ENCODE assay signal across 20 mouse cellular contexts in the genomic region with DNA sequence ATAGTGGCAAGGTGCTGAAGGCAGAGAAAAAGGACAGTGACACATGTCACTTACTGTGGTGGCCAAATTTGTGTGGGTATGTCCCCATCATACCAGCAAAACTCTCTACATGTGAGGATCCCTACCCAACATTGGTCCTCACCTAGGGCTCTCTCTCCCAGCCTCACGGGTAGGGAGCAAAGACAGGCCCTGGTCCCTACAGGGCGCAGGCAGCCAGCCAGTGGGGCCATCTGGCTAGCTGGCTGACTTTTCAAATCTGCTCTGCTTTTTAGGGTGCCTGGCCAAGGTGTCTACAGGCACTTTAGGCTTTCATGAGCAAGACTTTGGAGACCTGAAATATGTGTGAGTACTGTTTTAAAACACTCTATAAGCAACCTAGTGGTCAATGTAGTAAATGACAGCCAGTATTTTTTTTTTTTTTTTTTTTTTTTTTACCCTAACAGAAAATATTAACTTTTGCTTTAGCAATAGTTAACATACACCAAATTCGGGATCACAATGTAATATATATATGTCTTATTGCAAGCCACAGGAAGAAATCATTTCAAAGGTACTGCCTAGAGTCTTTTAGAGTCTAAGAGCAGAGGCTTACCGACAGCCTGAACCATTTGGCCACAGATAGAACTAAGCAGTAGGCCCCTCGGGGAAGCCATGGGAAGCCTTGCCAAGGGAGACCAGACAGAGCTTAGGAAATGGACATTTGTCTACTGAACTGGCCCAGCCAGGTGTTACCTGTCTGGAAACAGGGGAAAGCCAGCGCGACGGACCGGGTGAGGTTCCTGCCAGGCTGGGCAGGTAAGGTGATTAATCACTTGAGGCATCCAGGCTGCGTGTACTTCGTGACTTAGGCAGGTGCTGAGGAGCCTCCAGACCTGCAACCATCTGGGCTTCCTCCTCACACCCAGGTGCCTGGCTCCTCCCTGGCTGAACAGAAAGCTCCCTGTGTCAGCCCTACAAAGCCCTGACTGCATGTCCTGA. TPM values are rescaled to one million over a fixed set of nuclear protein-coding genes. Genes with fewer than 3 reads are reported as not detected.
DNase-seq lines count a peak whose midpoint lies in the region; ATAC-seq and TF ChIP-seq lines count a peak whose summit lies in the region.
"Had no signal": no experiment of that assay in that cellular context is flagged by ENCODE, and none has a peak within 500 bp of the region (broad histone marks: within the 10 kb centered on the region; RNA-seq: fewer than 3 reads in every experiment).

No protein-coding gene starts in this region.

- H3K36me3 ChIP-seq in liver, adult 2 months (ENCODE audit: control insufficient read depth, insufficient read depth, low read length) = peaks cover 45% of the 10 kb centered on the region
- peaks cover 3% of the 10 kb centered on the region; the same call in 1 of the 2 replicates for H3K36me3 ChIP-seq in liver, embryonic 11.5 days (ENCODE audit: control insufficient read depth, insufficient read depth, low read length)
- peaks cover 9% of the 10 kb centered on the region; the same call in 1 of the 2 replicates for H3K36me3 ChIP-seq in stomach, postnatal 0 days (ENCODE audit: control insufficient read depth, insufficient read depth, low read length)

- no peak for TF ChIP-seq EP300 in stomach, postnatal 0 days (optimal IDR thresholded peaks at IDR 0.05)

- TF ChIP-seq POLR2A in liver, adult 2 months (IDR thresholded peaks at IDR 0.05; ENCODE audit: extremely low read depth, insufficient read depth, low read length) = no peak
- TF ChIP-seq POLR2A in cerebellum, adult 2 months (IDR thresholded peaks at IDR 0.05; ENCODE audit: borderline replicate concordance, insufficient read depth, low read length) = no peak

- no peak for TF ChIP-seq CTCF in liver, adult 2 months (IDR thresholded peaks at IDR 0.05; ENCODE audit: low read depth, low read length)
- TF ChIP-seq CTCF in cerebellum, adult 2 months (IDR thresholded peaks at IDR 0.05; ENCODE audit: borderline replicate concordance, insufficient read depth, low read depth, low read length) = no peak
- 0 out of 2 replicates have a peak, but pooled peaks have one; percentile 11 for TF ChIP-seq CTCF in stomach, postnatal 0 days (IDR thresholded peaks at IDR 0.05; ENCODE audit: low read depth)

- DNase-seq in liver, adult 2 months (ENCODE audit: extremely low read depth, low read depth, low spot score) = no peak
- DNase-seq in liver, embryonic 11.5 days (ENCODE audit: low spot score) = no peak
- peak; percentile 86 to 89 for DNase-seq in cerebellum, adult 2 months
- DNase-seq in cerebellum, postnatal 36 days = peak; percentile 83
- peak; percentile 55 for DNase-seq in stomach, postnatal 0 days (ENCODE audit: low spot score)
- DNase-seq in frontal cortex, postnatal 10 days (ENCODE audit: low spot score in 2 of 2) = no peak
- DNase-seq in gastrocnemius, postnatal 10 days = no peak
- DNase-seq: lung, adult 2 months had no signal

- no peak overlapping the region for H3K27ac ChIP-seq in liver, adult 2 months (replicated peaks; ENCODE audit: insufficient read depth, low read depth, low read length)
- H3K27ac ChIP-seq in liver, embryonic 11.5 days (ENCODE audit: low read depth, low read length) = no peak overlapping the region
- peak overlapping the region; percentile 54; the same call in 1 of the 2 replicates for H3K27ac ChIP-seq in cerebellum, adult 2 months (ENCODE audit: insufficient read depth, low read length)
- 0 out of 2 replicates have a peak overlapping the region, but pooled peaks have one; percentile 4 for H3K27ac ChIP-seq in stomach, postnatal 0 days (replicated peaks)
- H3K27ac ChIP-seq: heart, embryonic 15.5 days; neural tube, embryonic 13.5 days had no signal

- no peaks in the 10 kb centered on the region for H3K9me3 ChIP-seq in liver, embryonic 11.5 days (ENCODE audit: control insufficient read depth, low read length)
- no peaks in the 10 kb centered on the region for H3K9me3 ChIP-seq in stomach, postnatal 0 days (ENCODE audit: control insufficient read depth, low read length)
- H3K9me3 ChIP-seq: heart, embryonic 15.5 days; neural tube, embryonic 13.5 days had no signal

- ATAC-seq in liver, embryonic 11.5 days (replicated peaks; ENCODE audit: low FRiP score) = no peak
- ATAC-seq in stomach, postnatal 0 days (ENCODE audit: low FRiP score, low TSS enrichment) = peak; percentile 65
- ATAC-seq: forebrain, embryonic 16.5 days; midbrain, embryonic 16.5 days; Patski had no signal

- H3K4me3 ChIP-seq in liver, adult 2 months (ENCODE audit: insufficient read depth, low read depth, low read length) = no peak overlapping the region
- H3K4me3 ChIP-seq in liver, embryonic 11.5 days (ENCODE audit: low read depth, low read length) = no peak overlapping the region
- H3K4me3 ChIP-seq in cerebellum, adult 2 months (replicated peaks; ENCODE audit: insufficient read depth, low read depth, low read length) = no peak overlapping the region
- no peak overlapping the region for H3K4me3 ChIP-seq in stomach, postnatal 0 days (ENCODE audit: low read depth, low read length)
- H3K4me3 ChIP-seq: heart, embryonic 15.5 days; neural tube, embryonic 13.5 days had no signal

- no peak overlapping the region for H3K4me2 ChIP-seq in liver, embryonic 11.5 days
- no peak overlapping the region for H3K4me2 ChIP-seq in stomach, postnatal 0 days (replicated peaks; ENCODE audit: low read depth)
- H3K4me2 ChIP-seq: heart, embryonic 15.5 days; neural tube, embryonic 13.5 days had no signal

- H3K27me3 ChIP-seq in liver, adult 2 months (ENCODE audit: control insufficient read depth, insufficient read depth, low read length) = no peaks in the 10 kb centered on the region
- no peaks in the 10 kb centered on the region for H3K27me3 ChIP-seq in liver, embryonic 11.5 days (replicated peaks; ENCODE audit: control insufficient read depth, insufficient read depth, low read length)
- no peaks in the 10 kb centered on the region for H3K27me3 ChIP-seq in cerebellum, adult 2 months (ENCODE audit: control insufficient read depth, insufficient read depth, low read length)
- H3K27me3 ChIP-seq in stomach, postnatal 0 days (ENCODE audit: control insufficient read depth, insufficient read depth, low read length) = no peaks in the 10 kb centered on the region
- H3K27me3 ChIP-seq: heart, embryonic 15.5 days; neural tube, embryonic 13.5 days; Patski had no signal

- H3K79me2 ChIP-seq in liver, adult 2 months (ENCODE audit: control insufficient read depth, insufficient read depth, low read length) = peaks cover 31% of the 10 kb centered on the region; the same call in 1 of the 2 replicates

- 0 out of 2 replicates have a peak overlapping the region, but pooled peaks have one; percentile 15 for H3K9ac ChIP-seq in liver, adult 2 months (ENCODE audit: low read depth, low read length)
- H3K9ac ChIP-seq in liver, embryonic 11.5 days (ENCODE audit: low read depth, low read length) = no peak overlapping the region
- no peak overlapping the region for H3K9ac ChIP-seq in stomach, postnatal 0 days (ENCODE audit: low read length)
- H3K9ac ChIP-seq: heart, embryonic 15.5 days; neural tube, embryonic 13.5 days had no signal

- WGBS in liver, adult 2 months = 84% methylated on average over 11 of the region's 11 CpGs
- WGBS in liver, embryonic 11.5 days = 85% methylated on average over 11 of the region's 11 CpGs
- 19% methylated on average over 11 of the region's 11 CpGs for WGBS in cerebellum, adult 2 months
- 69% methylated on average over 11 of the region's 11 CpGs for WGBS in stomach, postnatal 0 days

- peaks cover 48% of the 10 kb centered on the region for H3K4me1 ChIP-seq in liver, adult 2 months (ENCODE audit: control insufficient read depth, insufficient read depth, low read length)
- peaks cover 5% of the 10 kb centered on the region; the same call in 1 of the 2 replicates for H3K4me1 ChIP-seq in liver, embryonic 11.5 days (replicated peaks; ENCODE audit: control insufficient read depth, insufficient read depth, low read length)
- peaks cover 25% of the 10 kb centered on the region for H3K4me1 ChIP-seq in cerebellum, adult 2 months (ENCODE audit: control insufficient read depth, insufficient read depth, low read length)
- no peaks in the 10 kb centered on the region for H3K4me1 ChIP-seq in stomach, postnatal 0 days (replicated peaks; ENCODE audit: control insufficient read depth, insufficient read depth)
- H3K4me1 ChIP-seq: neural tube, embryonic 13.5 days had no signal

RNA-seq across cellular contexts. Expression of gene Qsox1, which starts 11.4 kb away (rescaled TPM):
- 221 and 249 TPM in 2 replicates for total RNA-seq in liver, adult 2 months (2014; rRNA removed)
- polyA plus RNA-seq in liver, adult 2 months (2012; rRNA removed) = 475 and 543 TPM in 2 replicates
- 22.4 and 26.3 TPM in 2 replicates for polyA plus RNA-seq in liver, embryonic 11.5 days (2014; fragmentation: Nextera tagmentation; extraction: Ambion mirVana)
- 28.4 and 29.0 TPM in 2 replicates for polyA plus RNA-seq in cerebellum, adult 2 months (2012; rRNA removed)
- 95.7 and 98.0 TPM in 2 replicates for polyA plus RNA-seq in stomach, postnatal 0 days (2015; fragmentation: Nextera tagmentation; extraction: Ambion mirVana)
- 10 to 100 TPM; 36.0 to 49.4 TPM for total RNA-seq in gastrocnemius, postnatal 10 days (2021)

RNA-seq across cellular contexts. Expression of gene Lhx4, which starts 49.8 kb away (rescaled TPM):
- not detected in 2 replicates for total RNA-seq in liver, adult 2 months (2014; rRNA removed)
- polyA plus RNA-seq in liver, adult 2 months (2012; rRNA removed) = not detected in 2 replicates
- not detected in 2 replicates for polyA plus RNA-seq in liver, embryonic 11.5 days (2014; fragmentation: Nextera tagmentation; extraction: Ambion mirVana)
- 0.55 and 1.0 TPM in 2 replicates for polyA plus RNA-seq in cerebellum, adult 2 months (2012; rRNA removed)
- polyA plus RNA-seq in stomach, postnatal 0 days (2015; fragmentation: Nextera tagmentation; extraction: Ambion mirVana) = 0.04 and 0.10 TPM in 2 replicates
- total RNA-seq in gastrocnemius, postnatal 10 days (2021) = not detected
- total RNA-seq: granulocyte monocyte progenitor cell, adult 5-6 weeks; megakaryocyte progenitor cell, adult 5-6 weeks had no signal
- polyA plus RNA-seq: cortical plate, adult 2 months; forebrain, embryonic 16.5 days; heart, embryonic 15.5 days; kidney, embryonic 16.5 days; limb, embryonic 14.5 days; lung, adult 2 months; Patski; small intestine, adult 2 months; urinary bladder, adult 2 months had no signal

Comparison
In these comparisons a context has a peak if more than half of its experiments do, and no peak if none do; other contexts are left out.
1. DNase-seq: peak in cerebellum, adult 2 months (2 of 2), cerebellum, postnatal 36 days (2 of 2) and stomach, postnatal 0 days (single experiment); none in liver, adult 2 months (single experiment), liver, embryonic 11.5 days (single experiment), frontal cortex, postnatal 10 days (0 of 2) and gastrocnemius, postnatal 10 days (single experiment).
2. H3K27ac ChIP-seq: peak in cerebellum, adult 2 months (single experiment) and stomach, postnatal 0 days (single experiment); none in liver, adult 2 months (single experiment) and liver, embryonic 11.5 days (single experiment).